Mouse (Mus musculus): ENCODE data around the gene Prom1.

DNA sequence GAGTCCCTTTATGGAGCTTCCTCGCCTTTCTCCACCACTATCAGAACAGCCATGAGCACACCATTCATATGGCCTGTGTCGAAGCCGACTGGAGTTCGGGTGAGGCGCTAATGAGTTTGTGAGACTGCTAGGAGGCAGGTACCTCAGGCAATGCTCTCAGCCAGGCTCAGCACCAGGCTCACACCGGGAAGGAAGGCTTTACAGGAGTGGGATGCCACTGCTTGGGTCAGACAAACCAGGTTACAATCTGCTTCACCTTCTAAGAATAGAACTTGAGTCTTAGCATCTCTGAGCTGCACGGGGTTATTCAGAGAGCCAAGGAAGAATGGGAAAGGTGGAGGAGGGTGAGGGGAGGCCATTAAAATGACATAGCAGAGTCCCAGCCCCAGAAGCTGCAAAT is 16.0 kb downstream of the Prom1 start:
- TF ChIP-seq GATA1 (IDR thresholded peaks at IDR 0.05; ENCODE audit: low read length) (no peak), TAL1 (IDR thresholded peaks at IDR 0.05; ENCODE audit: low read length) (no peak)
